Mouse (Mus musculus) liver, postnatal 0 days (tissue): Measurements from ENCODE around the gene Onecut3. TPM values are rescaled to one million over a fixed set of nuclear protein-coding genes. Genes with fewer than 3 reads are reported as not detected.
A peak's percentile ranks its signal among the peaks of the same experiment; 100 is the strongest.

Source experiments
- ATAC-seq: fragments of 200-750 bp; cut with Nextera tagmentation; 2 replicates; pipeline ENCODE4 v1.8.0; 2017; ENCODE audit warnings: mild to moderate bottlenecking, moderate library complexity
- DNase-seq: peaks from one replicate; pipeline ENCODE4 v3.0.0-alpha.2; 2016
- H3K27ac ChIP-seq: fragments of 300-500 bp; sonication (generic); 2 replicates; pipeline ENCODE4 v1.5.1; 2014; ENCODE audit warnings: antibody characterized with exemption, moderate library complexity, mild to moderate bottlenecking, low read depth
- H3K27me3 ChIP-seq: fragments of 300-500 bp; sonication (generic); 2 replicates; pipeline ENCODE4 v1.6.1; 2014; ENCODE audit warnings: low read length, control low read depth, mixed read lengths; ENCODE audit not compliant: insufficient read depth
- H3K36me3 ChIP-seq: fragments of 300-500 bp; sonication (generic); replicated peaks from 2 replicates; pipeline ENCODE4 v1.6.1; 2014; ENCODE audit warnings: mild to moderate bottlenecking, control low read depth, low read length, moderate library complexity, mixed read lengths; ENCODE audit not compliant: insufficient read depth
- H3K4me1 ChIP-seq: fragments of 300-500 bp; sonication (generic); 2 replicates; pipeline ENCODE4 v1.6.1; 2014; ENCODE audit warnings: antibody characterized with exemption, mild to moderate bottlenecking, control low read depth; ENCODE audit not compliant: insufficient read depth
- H3K4me2 ChIP-seq: fragments of 300-500 bp; sonication (generic); 2 replicates; pipeline ENCODE4 v1.6.1; 2014; ENCODE audit warnings: low read depth, mild to moderate bottlenecking, low read length, moderate library complexity, mixed read lengths
- H3K4me3 ChIP-seq: fragments of 300-500 bp; sonication (generic); 2 replicates; pipeline ENCODE4 v1.5.1; 2014; ENCODE audit warnings: low read depth, low read length
- H3K9ac ChIP-seq: fragments of 300-500 bp; sonication (generic); replicated peaks from 2 replicates; pipeline ENCODE4 v1.6.1; 2014; ENCODE audit warnings: mild to moderate bottlenecking, moderate library complexity
- H3K9me3 ChIP-seq: fragments of 300-500 bp; sonication (generic); 2 replicates; pipeline ENCODE4 v1.6.1; 2016; ENCODE audit warnings: mild to moderate bottlenecking, control low read depth, low read length, mixed read lengths
- CTCF ChIP-seq: sonication (generic); IDR thresholded peaks from 2 replicates; pipeline ENCODE4 v1.5.1; 2016; ENCODE audit warnings: antibody characterized with exemption, low read depth
- EP300 ChIP-seq: IDR thresholded peaks from 2 replicates; pipeline ENCODE4 v1.6.1; 2016; ENCODE audit warnings: antibody characterized with exemption, low read depth, mild to moderate bottlenecking
- WGBS: fragments of 180-500 bp; shearing (Covaris S2); extraction: QIAGEN DNeasy Blood & Tissue Kit; methylation state at CpG from one replicate; pipeline ENCODE4 v1.1.7; 2014; ENCODE audit not compliant: insufficient replicate concordance; 5-methylcytosine and 5-hydroxymethylcytosine counted together
- polyA plus RNA-seq: library from polyadenylated mRNA; unstranded; fragments of >200 nt; fragmentation: Nextera tagmentation; extraction: Ambion mirVana; gene quantifications from 2 replicates; pipeline ENCODE4 v1.2.1, GENCODE M21; 2015

The Onecut3 gene
- polyA plus RNA-seq, 1 experiment from 2014 or later, result not detected

GRCm38 (mm10) chr10:80509412-80510272 lies 15.0 kb downstream of the Onecut3 start:
- Histone ChIP-seq H3K27me3 (peaks cover 66% of the 10 kb centered on the region), H3K4me3 (peak overlapping the region; percentile 45), H3K9me3 (no peaks in the 10 kb centered on the region), H3K27ac (no peak overlapping the region), H3K9ac (peak overlapping the region; percentile 50), H3K36me3 (no peaks in the 10 kb centered on the region), H3K4me2 (peak overlapping the region; percentile 84), H3K4me1 (peaks cover 5% of the 10 kb centered on the region; the same call in 1 of the 2 replicates)
- 10% methylated on average over 20 of the region's 20 CpGs for WGBS
- no peak for TF ChIP-seq EP300
- TF ChIP-seq CTCF, result peak; percentile 96
- DNase-seq (peak; percentile 89), ATAC-seq (peak; percentile 74)

DNA sequence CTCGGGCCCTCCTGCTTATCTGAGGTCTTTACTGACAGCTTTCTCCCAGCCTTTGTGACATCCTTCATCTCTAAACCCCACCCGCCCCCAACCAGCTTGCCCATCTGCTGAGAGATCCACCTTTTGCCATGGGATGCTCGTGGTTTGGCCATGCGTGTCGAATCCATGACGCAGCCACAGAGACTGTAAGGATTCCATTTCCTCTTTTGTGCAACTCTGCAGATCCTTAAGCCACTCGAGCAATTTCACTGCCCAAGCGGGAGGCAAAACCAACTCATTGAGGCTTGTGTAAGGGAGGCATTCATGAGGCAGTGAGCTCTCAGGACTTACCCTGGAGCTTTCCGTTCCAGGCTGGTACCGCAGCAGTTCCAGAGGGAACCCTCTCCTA lies 15.6 kb downstream of the Onecut3 start:
- 42% methylated on average over 10 of the region's 10 CpGs for WGBS
- no peak for TF ChIP-seq CTCF
- no peak for TF ChIP-seq EP300
- ATAC-seq (no peak), DNase-seq (no peak)
- Histone ChIP-seq H3K27me3 (peaks cover 68% of the 10 kb centered on the region), H3K4me3 (no peak overlapping the region), H3K36me3 (no peaks in the 10 kb centered on the region), H3K9me3 (no peaks in the 10 kb centered on the region), H3K9ac (no peak overlapping the region), H3K27ac (no peak overlapping the region), H3K4me2 (peak overlapping the region; percentile 84; the same call in 1 of the 2 replicates), H3K4me1 (peaks cover 5% of the 10 kb centered on the region; the same call in 1 of the 2 replicates)

- no peak overlapping the region for H3K4me3 ChIP-seq
- H3K9ac ChIP-seq, result no peak overlapping the region
- ATAC-seq, result no peak
- no peak overlapping the region for H3K27ac ChIP-seq
- 20% methylated on average over 19 of the region's 19 CpGs for WGBS
- no peaks in the 10 kb centered on the region for H3K36me3 ChIP-seq
- no peaks in the 10 kb centered on the region for H3K9me3 ChIP-seq
- TF ChIP-seq CTCF (no peak), EP300 (no peak)
- no peak for DNase-seq
- H3K4me1 ChIP-seq, result peaks cover 5% of the 10 kb centered on the region; the same call in 1 of the 2 replicates
- no peak overlapping the region for H3K4me2 ChIP-seq
- peaks cover 42% of the 10 kb centered on the region for H3K27me3 ChIP-seq
Observed at GRCm38 (mm10) chr10:80513739-80514138, 19.1 kb downstream of the Onecut3 start.

- TF ChIP-seq EP300, result no peak
- TF ChIP-seq CTCF, result peak; percentile 48
- Histone ChIP-seq H3K4me1 (no peaks in the 10 kb centered on the region), H3K4me3 (no peak overlapping the region), H3K27me3 (peaks cover 8% of the 10 kb centered on the region), H3K27ac (no peak overlapping the region), H3K4me2 (no peak overlapping the region), H3K36me3 (no peaks in the 10 kb centered on the region), H3K9ac (no peak overlapping the region), H3K9me3 (peaks cover 4% of the 10 kb centered on the region; the same call in 1 of the 2 replicates)
- DNase-seq (no peak), ATAC-seq (no peak)
- WGBS, result 53% methylated on average over 2 of the region's 2 CpGs
Observed at GRCm38 (mm10) chr10:80519287-80519686, 24.7 kb downstream of the Onecut3 start.

- WGBS, result 92% methylated on average over 7 of the region's 7 CpGs
- H3K27ac ChIP-seq, result no peak overlapping the region
- no peak for ATAC-seq
Observed at GRCm38 (mm10) chr10:80523299-80523698, 28.7 kb downstream of the Onecut3 start.

DNA sequence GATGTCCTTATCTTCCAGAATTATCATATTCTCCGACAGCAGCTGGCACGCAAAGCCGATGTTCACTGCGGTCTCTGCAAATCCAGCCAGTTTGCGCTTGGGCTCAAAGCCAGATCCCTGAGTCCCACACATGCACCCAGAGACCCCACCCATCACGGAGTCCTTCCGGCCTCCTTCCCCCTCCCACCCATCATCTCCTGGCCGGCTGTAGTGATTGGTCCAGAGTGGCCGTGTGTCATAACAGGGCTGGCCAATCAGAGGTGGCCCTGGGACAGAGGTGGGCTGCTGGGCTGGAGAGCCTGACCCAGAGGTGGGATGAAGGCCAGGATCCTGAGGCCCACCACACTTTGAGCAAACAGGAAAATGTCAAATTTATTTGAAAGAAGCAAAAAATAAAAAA lies 31.5 kb downstream of the Onecut3 start:
- ATAC-seq (no peak), DNase-seq (no peak)
- Histone ChIP-seq H3K4me1 (no peaks in the 10 kb centered on the region), H3K4me2 (no peak overlapping the region), H3K9ac (no peak overlapping the region), H3K4me3 (no peak overlapping the region), H3K9me3 (no peaks in the 10 kb centered on the region), H3K27me3 (no peaks in the 10 kb centered on the region; the same call in 1 of the 2 replicates), H3K27ac (no peak overlapping the region), H3K36me3 (no peaks in the 10 kb centered on the region)
- no peak for TF ChIP-seq EP300
- no peak for TF ChIP-seq CTCF
- 49% methylated on average over 9 of the region's 9 CpGs for WGBS

More at GRCm38 (mm10) chr10:80523299-80523698, 28.7 kb downstream of the Onecut3 start:
- Histone ChIP-seq H3K9me3 (peaks cover 4% of the 10 kb centered on the region; the same call in 1 of the 2 replicates), H3K9ac (no peak overlapping the region), H3K4me3 (no peak overlapping the region), H3K4me2 (no peak overlapping the region), H3K27me3 (no peaks in the 10 kb centered on the region; the same call in 1 of the 2 replicates), H3K36me3 (no peaks in the 10 kb centered on the region), H3K4me1 (no peaks in the 10 kb centered on the region)
- DNase-seq, result no peak
- no peak for TF ChIP-seq EP300
- TF ChIP-seq CTCF, result peak; percentile 72
